10 mouse cellular contexts compared by ENCODE assay signal in the genomic region with DNA sequence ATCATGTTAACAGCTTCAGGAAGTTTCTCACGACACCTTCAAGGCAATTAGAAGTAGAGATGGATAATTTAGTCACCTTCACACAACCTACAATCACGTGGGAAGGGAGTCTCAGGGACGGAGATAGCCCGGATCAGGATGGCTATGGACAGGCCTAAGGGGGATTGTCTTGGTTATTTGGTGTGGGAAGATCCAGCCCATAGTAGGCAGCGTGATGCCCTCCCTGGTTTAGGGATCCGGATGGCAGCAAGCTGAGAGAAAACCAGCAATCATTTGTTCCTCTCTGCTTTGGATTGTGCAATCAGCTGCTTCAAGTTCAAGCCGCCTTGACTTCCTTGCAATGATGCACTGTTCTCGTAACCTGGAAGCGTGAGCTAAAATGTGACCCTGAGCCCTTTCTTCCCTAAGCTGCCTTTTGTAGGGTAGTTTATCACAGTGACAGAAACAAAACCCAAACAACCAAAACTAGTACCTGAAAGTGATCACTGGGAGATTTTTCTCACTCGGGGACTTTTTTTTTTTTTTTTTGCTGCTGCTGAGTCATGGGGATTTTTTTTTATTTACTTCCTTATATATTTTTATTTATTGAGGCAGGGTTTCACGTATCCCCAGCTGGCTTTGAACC. TPM values are rescaled to one million over a fixed set of nuclear protein-coding genes. Genes with fewer than 3 reads are reported as not detected.
DNase-seq lines count a peak whose midpoint lies in the region; ATAC-seq and TF ChIP-seq lines count a peak whose summit lies in the region.
"Had no signal": no experiment of that assay in that cellular context is flagged by ENCODE, and none has a peak within 500 bp of the region (broad histone marks: within the 10 kb centered on the region; RNA-seq: fewer than 3 reads in every experiment).

No protein-coding gene starts in this region.

- no peak overlapping the region; a peak in 1 of 4 replicates for H3K4me3 ChIP-seq in heart, embryonic 14.5 days (ENCODE audit: control insufficient read depth in 1 of 2, insufficient read depth in 1 of 2, low read depth in 1 of 2, low read length in 2 of 2)
- no peak overlapping the region for H3K4me3 ChIP-seq in spleen, adult 2 months (ENCODE audit: extremely low read depth, insufficient read depth, insufficient read length)
- peak overlapping the region; percentile 52; the same call in 1 of the 2 replicates for H3K4me3 ChIP-seq in liver, embryonic 15.5 days (replicated peaks)
- no peak overlapping the region for H3K4me3 ChIP-seq in midbrain, embryonic 13.5 days (replicated peaks)

- no peak for ATAC-seq in heart, embryonic 14.5 days (ENCODE audit: insufficient number of reproducible peaks, insufficient read depth, low FRiP score, low read depth)
- no peak for ATAC-seq in liver, embryonic 15.5 days (ENCODE audit: insufficient read depth)
- no peak for ATAC-seq in midbrain, embryonic 13.5 days

- H3K27me3 ChIP-seq in heart, embryonic 14.5 days (ENCODE audit: control insufficient read depth, insufficient read depth, low read length) = peaks cover 15% of the 10 kb centered on the region; the same call in 1 of the 2 replicates
- no peaks in the 10 kb centered on the region for H3K27me3 ChIP-seq in spleen, adult 2 months (ENCODE audit: control insufficient read depth, insufficient read depth, low read length)
- H3K27me3 ChIP-seq in liver, embryonic 15.5 days = 0 out of 2 replicates have a peak, but pooled peaks cover 4% of the 10 kb centered on the region
- H3K27me3 ChIP-seq in splenic B cell, adult 2 months (ENCODE audit: control insufficient read depth, insufficient read depth, low read length, poor library complexity, severe bottlenecking) = no peaks in the 10 kb centered on the region
- H3K27me3 ChIP-seq in midbrain, embryonic 13.5 days = peaks cover 17% of the 10 kb centered on the region

- WGBS in heart, embryonic 14.5 days = 53% methylated on average over 11 of the region's 11 CpGs
- 64% methylated on average over 11 of the region's 11 CpGs for WGBS in spleen, adult 2 months
- WGBS in liver, embryonic 15.5 days (ENCODE audit: insufficient replicate concordance) = 40% methylated on average over 11 of the region's 11 CpGs
- 72% methylated on average over 11 of the region's 11 CpGs for WGBS in midbrain, embryonic 13.5 days

- no peaks in the 10 kb centered on the region for H3K36me3 ChIP-seq in heart, embryonic 14.5 days (ENCODE audit: control insufficient read depth, insufficient read depth, low read length)
- H3K36me3 ChIP-seq in spleen, adult 2 months (ENCODE audit: control insufficient read depth, insufficient read depth, low read length) = no peaks in the 10 kb centered on the region
- no peaks in the 10 kb centered on the region for H3K36me3 ChIP-seq in liver, embryonic 15.5 days (replicated peaks)
- peaks cover 4% of the 10 kb centered on the region; the same call in 1 of the 2 replicates for H3K36me3 ChIP-seq in splenic B cell, adult 2 months (ENCODE audit: control insufficient read depth, insufficient read depth, low read length, poor library complexity, severe bottlenecking)
- H3K36me3 ChIP-seq in midbrain, embryonic 13.5 days = no peaks in the 10 kb centered on the region
- H3K36me3 ChIP-seq: G1E; limb, embryonic 15.5 days had no signal

- H3K9ac ChIP-seq in heart, embryonic 14.5 days (ENCODE audit: low read length) = no peak overlapping the region
- no peak overlapping the region for H3K9ac ChIP-seq in liver, embryonic 15.5 days
- H3K9ac ChIP-seq in midbrain, embryonic 13.5 days (replicated peaks) = no peak overlapping the region
- H3K9ac ChIP-seq: limb, embryonic 15.5 days had no signal

- H3K9me3 ChIP-seq in heart, embryonic 14.5 days (ENCODE audit: control insufficient read depth, low read length) = no peaks in the 10 kb centered on the region
- H3K9me3 ChIP-seq in liver, embryonic 15.5 days (replicated peaks) = no peaks in the 10 kb centered on the region
- H3K9me3 ChIP-seq in midbrain, embryonic 13.5 days = no peaks in the 10 kb centered on the region
- H3K9me3 ChIP-seq: G1E; limb, embryonic 15.5 days had no signal

- peak overlapping the region; percentile 62; the same call in 1 of the 2 replicates for H3K4me2 ChIP-seq in heart, embryonic 14.5 days (ENCODE audit: low read length)
- H3K4me2 ChIP-seq in liver, embryonic 15.5 days = peak overlapping the region; percentile 80
- no peak overlapping the region for H3K4me2 ChIP-seq in midbrain, embryonic 13.5 days (replicated peaks)

- H3K27ac ChIP-seq in heart, embryonic 14.5 days (replicated peaks in 1 of 2; ENCODE audit: control insufficient read depth in 1 of 2, insufficient read depth in 1 of 2, low read depth in 2 of 2, low read length in 2 of 2) = no peak overlapping the region
- peak overlapping the region; percentile 97 for H3K27ac ChIP-seq in spleen, adult 2 months (ENCODE audit: insufficient read depth, low read length)
- H3K27ac ChIP-seq in liver, embryonic 15.5 days (replicated peaks) = 0 out of 2 replicates have a peak overlapping the region, but pooled peaks have one; percentile 85
- H3K27ac ChIP-seq in midbrain, embryonic 13.5 days = no peak overlapping the region
- H3K27ac ChIP-seq: limb, embryonic 15.5 days had no signal

- no peak for DNase-seq in heart, postnatal 4 days
- no peak for DNase-seq in spleen, adult 2 months (ENCODE audit: low read depth in 1 of 2, low spot score in 2 of 2)
- no peak for DNase-seq in spleen, postnatal 10 days (ENCODE audit: low spot score in 2 of 2)
- DNase-seq in splenic B cell, adult 2 months (ENCODE audit: low read depth, low spot score) = peak; percentile 46
- no peak for DNase-seq in layer of hippocampus, adult 18-20 months (ENCODE audit: low spot score in 2 of 2)

- H3K4me1 ChIP-seq in heart, embryonic 14.5 days (ENCODE audit: control insufficient read depth in 2 of 2, insufficient read depth in 2 of 2, low read length in 2 of 2) = peaks cover 4 to 9% of the 10 kb centered on the region in 2 experiments; a peak in 1 of 4 replicates
- H3K4me1 ChIP-seq in spleen, adult 2 months (ENCODE audit: control insufficient read depth, insufficient read depth, insufficient read length) = peaks cover 21% of the 10 kb centered on the region
- H3K4me1 ChIP-seq in liver, embryonic 15.5 days (replicated peaks) = peaks cover 55% of the 10 kb centered on the region
- no peaks in the 10 kb centered on the region; the same call in 1 of the 2 replicates for H3K4me1 ChIP-seq in midbrain, embryonic 13.5 days (replicated peaks)

- TF ChIP-seq CTCF in spleen, adult 2 months (IDR thresholded peaks at IDR 0.05; ENCODE audit: extremely low read depth, insufficient read depth, insufficient read length, insufficient replicate concordance) = no peak

- no peak for TF ChIP-seq POLR2A in spleen, adult 2 months (IDR thresholded peaks at IDR 0.05; ENCODE audit: low read depth, low read length)

RNA-seq across cellular contexts. Expression of a gene that starts 18.1 kb away (rescaled TPM):
- 6.8 and 8.2 TPM in 2 replicates for polyA plus RNA-seq in heart, embryonic 14.5 days (2014; fragmentation: Nextera tagmentation; extraction: Ambion mirVana)
- 10 to 100 TPM; 16.9 to 18.4 TPM for total RNA-seq in heart, postnatal 4 days (2021)
- polyA plus RNA-seq in spleen, adult 2 months (2012; rRNA removed) = 65.7 and 76.3 TPM in 2 replicates
- 57.9 and 79.6 TPM in 2 replicates for polyA plus RNA-seq in liver, embryonic 15.5 days (2015; fragmentation: Nextera tagmentation; extraction: Ambion mirVana)
- 7.3 and 8.7 TPM in 2 replicates for polyA plus RNA-seq in midbrain, embryonic 13.5 days (2015; fragmentation: Nextera tagmentation; extraction: Ambion mirVana)
- 1 to 10 TPM; 3.8 to 5.8 TPM for total RNA-seq in layer of hippocampus, adult 18-20 months (2021)

RNA-seq across cellular contexts. Expression of a gene that starts 22.5 kb away (rescaled TPM):
- 73.3 and 79.2 TPM in 2 replicates for polyA plus RNA-seq in heart, embryonic 14.5 days (2014; fragmentation: Nextera tagmentation; extraction: Ambion mirVana)
- total RNA-seq in heart, postnatal 4 days (2021) = 10 to 100 TPM; 50.9 to 53.0 TPM
- 4.0 and 5.6 TPM in 2 replicates for polyA plus RNA-seq in spleen, adult 2 months (2012; rRNA removed)
- polyA plus RNA-seq in liver, embryonic 15.5 days (2015; fragmentation: Nextera tagmentation; extraction: Ambion mirVana) = 39.5 and 42.9 TPM in 2 replicates
- polyA plus RNA-seq in midbrain, embryonic 13.5 days (2015; fragmentation: Nextera tagmentation; extraction: Ambion mirVana) = 68.5 and 69.2 TPM in 2 replicates
- 10 to 100 TPM; 47.0 to 50.4 TPM for total RNA-seq in layer of hippocampus, adult 18-20 months (2021)

RNA-seq across cellular contexts. Expression of a gene that starts 59.6 kb away (rescaled TPM):
- 29.2 and 29.5 TPM in 2 replicates for polyA plus RNA-seq in heart, embryonic 14.5 days (2014; fragmentation: Nextera tagmentation; extraction: Ambion mirVana)
- total RNA-seq in heart, postnatal 4 days (2021) = 10 to 100 TPM; 39.2 to 40.7 TPM
- 8.0 and 10.4 TPM in 2 replicates for polyA plus RNA-seq in spleen, adult 2 months (2012; rRNA removed)
- 12.6 and 14.3 TPM in 2 replicates for polyA plus RNA-seq in liver, embryonic 15.5 days (2015; fragmentation: Nextera tagmentation; extraction: Ambion mirVana)
- 23.3 and 23.6 TPM in 2 replicates for polyA plus RNA-seq in midbrain, embryonic 13.5 days (2015; fragmentation: Nextera tagmentation; extraction: Ambion mirVana)
- 10 to 100 TPM; 21.6 to 22.3 TPM for total RNA-seq in layer of hippocampus, adult 18-20 months (2021)

RNA-seq across cellular contexts. Expression of a gene that starts 59.9 kb away (rescaled TPM):
- 0.49 and 0.89 TPM in 2 replicates for polyA plus RNA-seq in heart, embryonic 14.5 days (2014; fragmentation: Nextera tagmentation; extraction: Ambion mirVana)
- under 1 TPM; 0.36 to 0.62 TPM for total RNA-seq in heart, postnatal 4 days (2021)
- polyA plus RNA-seq in spleen, adult 2 months (2012; rRNA removed) = not detected in 2 replicates
- 0.20 TPM in 1 of 2 replicates, not detected in the other for polyA plus RNA-seq in liver, embryonic 15.5 days (2015; fragmentation: Nextera tagmentation; extraction: Ambion mirVana)
- polyA plus RNA-seq in midbrain, embryonic 13.5 days (2015; fragmentation: Nextera tagmentation; extraction: Ambion mirVana) = 1.2 and 1.4 TPM in 2 replicates
- total RNA-seq in layer of hippocampus, adult 18-20 months (2021) = 1 to 10 TPM in 1 of 2 experiments, under 1 TPM in 1; 0.94 to 1.1 TPM

Comparison
In these comparisons a context has a peak if more than half of its experiments do, and no peak if none do; other contexts are left out.
1. H3K27ac ChIP-seq: peak in spleen, adult 2 months (single experiment) and liver, embryonic 15.5 days (single experiment); none in heart, embryonic 14.5 days (0 of 2) and midbrain, embryonic 13.5 days (single experiment).